Mouse (Mus musculus) Patski (cell line): ENCODE measurements around the gene Mrpl43. TPM values are rescaled to one million over a fixed set of nuclear protein-coding genes. Genes with fewer than 3 reads are reported as not detected.

Experiments
- ATAC-seq: fragments of 100-300 bp; one replicate; pipeline ENCODE4 v1.8.0; 2021
- CTCF ChIA-PET: fragments of 350-600 bp; sonication (Branson Sonifier 250); formaldehyde crosslinking; loops from one replicate; lab custom pipeline; 2022; ENCODE audit warnings: inconsistent platforms; lab: Charles Lee
- POLR2A ChIA-PET: fragments of 350-600 bp; sonication (Branson Sonifier 250); formaldehyde crosslinking; loops from one replicate; lab custom pipeline; 2022; ENCODE audit warnings: antibody characterized with exemption, inconsistent platforms; lab: Charles Lee
- DNase-seq: peaks from one replicate; pipeline ENCODE4 v3.0.0-alpha.2; 2011; ENCODE audit warnings: low read depth, low spot score
- H3K27me3 ChIP-seq: fragments of 371-371 bp; one replicate; pipeline ENCODE4 v1.5.1; 2021
- CTCF ChIP-seq: fragments of 100-300 bp; IDR thresholded peaks from one replicate; pipeline ENCODE4 v1.5.1; 2021
- in situ Hi-C: fragments of 300-500 bp; cut with MboI; formaldehyde crosslinking; loops from 3 replicates; pipeline ENCODE4 v1.11.1; 2018; ENCODE audit warnings: low pct_unique_long_range_greater_than_20kb, mixed read lengths
- polyA plus RNA-seq: library from polyadenylated mRNA; unstranded; gene quantifications from one replicate; pipeline ENCODE4 v1.2.3, GENCODE M21; 2021

The Mrpl43 gene
- 68.3 TPM for polyA plus RNA-seq

DNA sequence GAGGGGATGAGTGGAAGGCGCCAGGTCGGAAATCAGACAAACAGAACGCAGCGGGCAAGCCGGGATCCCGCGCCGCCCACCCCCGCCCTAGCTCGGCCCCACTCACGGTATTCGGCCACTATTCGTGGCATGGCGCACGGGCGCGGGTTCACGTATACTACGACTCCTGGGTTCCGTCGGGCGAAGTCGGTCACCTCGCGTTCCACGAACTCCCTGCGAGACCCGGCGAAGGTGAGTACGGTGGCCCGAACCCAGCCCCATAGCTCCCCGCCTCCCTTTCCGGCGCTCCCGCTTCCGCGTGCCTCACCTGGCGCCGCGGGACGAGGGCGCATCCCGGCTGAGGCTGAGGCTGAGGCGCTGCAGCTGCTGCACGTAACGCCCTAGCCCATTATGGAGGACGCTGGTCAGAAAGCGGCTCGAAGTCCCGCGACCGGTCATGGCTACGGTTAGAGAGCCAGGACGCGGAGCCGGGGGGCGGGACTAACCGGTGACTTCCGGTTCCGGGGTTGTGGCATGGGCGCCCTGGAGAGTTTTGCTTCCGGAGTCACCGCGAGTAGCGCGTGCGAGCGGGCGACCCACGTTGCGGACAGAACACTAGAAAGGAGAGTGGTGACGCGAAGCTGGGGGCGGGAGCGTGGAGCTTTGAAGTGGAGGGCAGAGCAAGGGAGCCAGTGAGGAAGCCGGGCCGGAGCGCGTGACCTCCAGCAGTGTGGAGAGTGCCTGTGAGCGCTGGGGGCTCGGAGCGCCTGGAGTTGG, at the start of gene Mrpl43:
Gene Mrpl43, minus strand, starts transcription at position 486 of the 756 bp plus-strand sequence.
- POLR2A ChIA-PET: interaction anchor here (0.6 to 3.2 kb wide), 7 partner anchors 10 to 441 kb away, joined by 3 to 14 read pairs (median 3); no protein-coding TSS in a partner anchor
- CTCF ChIA-PET: interaction anchor here (1.0 to 14.5 kb wide), 3 partner anchors 8 to 23 kb away, joined by 3 to 188 read pairs (median 5); partner anchors contain the start of gene Lzts2
- H3K27me3 ChIP-seq: no peaks in the 10 kb centered on the region
- in situ Hi-C loops: no loop called here
- ATAC-seq (peak; percentile 40), DNase-seq (no peak)
- no peak for TF ChIP-seq CTCF

- ChIA-PET CTCF (interaction anchor here (0.9 to 2.4 kb wide), 4 partner anchors 8 to 106 kb away, joined by 3 to 10 read pairs (median 4); partner anchors contain the start of genes Pdzd7 and Sfxn3), POLR2A (interaction anchor here (0.6 to 1.7 kb wide), 2 partner anchors 8 to 124 kb away, joined by 3 to 7 read pairs; partner anchors contain the start of genes Sfxn3 and Slf2)
- H3K27me3 ChIP-seq: no peaks in the 10 kb centered on the region
- no peak for DNase-seq
- no peak for ATAC-seq
- in situ Hi-C loops: no loop called here
- TF ChIP-seq CTCF: no peak
Observed at GRCm38 (mm10) chr19:45054892-45055690, 48.8 kb upstream of the Mrpl43 start.

DNA sequence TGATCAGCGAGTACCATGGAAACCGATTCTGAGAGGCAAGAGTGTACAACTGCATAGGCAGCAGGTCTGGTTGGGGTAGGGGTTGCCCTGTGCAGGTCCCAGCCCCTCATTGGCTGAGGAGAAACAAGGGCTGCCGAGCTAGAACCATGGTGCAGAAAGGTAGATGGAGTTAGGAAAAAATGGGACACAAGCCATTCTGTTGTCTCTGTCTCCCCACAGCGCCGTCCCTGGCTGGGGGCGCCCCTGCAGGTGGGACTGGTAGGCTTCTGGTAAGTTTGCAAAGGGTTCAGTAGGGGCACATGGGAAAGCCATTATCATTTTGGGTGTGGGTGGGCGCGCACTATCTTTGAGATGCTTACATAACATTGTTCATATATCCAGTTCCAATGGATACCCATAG, 47.2 kb upstream of the Mrpl43 start:
- no peak for TF ChIP-seq CTCF
- in situ Hi-C loops: no loop called here
- ChIA-PET POLR2A (no interaction called here), CTCF (interaction anchor here (1.3 to 1.9 kb wide), 2 partner anchors 8 to 16 kb away, joined by 3 to 5 read pairs; partner anchors contain the start of gene Pdzd7)
- DNase-seq (no peak), ATAC-seq (no peak)
- H3K27me3 ChIP-seq: no peaks in the 10 kb centered on the region

DNA sequence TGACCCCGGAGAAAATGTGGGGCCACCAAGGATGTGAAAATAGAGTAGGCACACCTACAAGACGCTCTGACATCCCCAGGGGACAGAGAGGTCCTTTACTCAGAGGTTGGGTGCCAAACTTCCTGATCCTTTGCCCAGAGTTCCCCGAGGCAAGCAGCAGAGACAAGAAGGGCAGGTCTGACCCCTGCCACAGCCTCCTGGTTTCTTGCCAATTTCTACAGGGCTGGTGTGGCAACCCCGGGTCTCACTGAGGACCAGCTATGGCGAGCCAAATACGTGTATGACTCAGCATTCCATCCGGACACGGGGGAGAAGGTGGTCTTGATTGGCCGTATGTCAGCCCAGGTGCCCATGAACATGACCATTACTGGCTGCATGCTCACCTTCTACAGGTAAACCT, 43.3 kb upstream of the Mrpl43 start:
- POLR2A ChIA-PET: no interaction called here
- ATAC-seq (no peak), DNase-seq (no peak)
- TF ChIP-seq CTCF: no peak
- peaks cover 1% of the 10 kb centered on the region for H3K27me3 ChIP-seq
- CTCF ChIA-PET: interaction anchor here (2.8 kb wide), 1 partner anchor 36 kb away, joined by 18 read pairs; the partner anchor contains the start of gene Lzts2
- in situ Hi-C loops: no loop called here

DNA sequence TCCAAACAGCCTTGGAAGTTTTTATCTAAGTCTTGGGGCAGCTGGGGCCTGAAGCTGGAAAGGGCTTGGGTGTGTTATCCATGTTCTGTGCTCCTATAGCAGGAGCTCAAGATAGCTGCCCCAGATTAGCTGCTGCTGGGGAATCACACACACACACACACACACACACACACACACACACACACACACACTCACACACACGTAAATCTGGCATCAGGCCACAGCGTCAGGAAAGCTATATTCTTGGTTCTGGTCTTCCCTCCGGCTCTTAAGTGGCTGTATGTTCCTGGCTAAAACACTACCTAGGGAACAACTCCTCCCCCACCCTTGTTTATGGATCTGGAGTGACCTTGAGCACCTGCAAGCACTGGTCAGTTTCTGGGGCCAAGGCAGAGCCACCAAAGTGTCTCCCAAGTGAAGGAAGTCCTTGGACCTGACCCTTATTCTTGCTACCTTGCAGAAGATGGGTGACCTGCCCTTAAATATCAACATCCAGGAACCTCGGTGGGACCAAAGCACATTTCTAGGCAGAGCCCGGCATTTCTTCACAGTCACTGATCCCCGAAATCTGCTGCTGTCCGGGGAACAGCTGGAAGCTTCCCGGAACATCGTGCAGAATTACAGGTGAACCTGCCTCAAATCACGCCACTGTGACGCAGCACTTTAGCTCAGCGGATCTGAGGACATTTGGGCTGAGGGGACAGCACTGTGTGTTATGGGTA, 42.6 kb upstream of the Mrpl43 start:
- ATAC-seq: no peak
- CTCF ChIA-PET: interaction anchor here (0.9 to 4.0 kb wide), 6 partner anchors 8 to 35 kb away, joined by 3 to 31 read pairs (median 14); partner anchors contain the start of genes Kazald1 and Lzts2
- POLR2A ChIA-PET: interaction anchor here (0.9 to 2.9 kb wide), 3 partner anchors 10 to 27 kb away, joined by 3 to 14 read pairs (median 4); no protein-coding TSS in a partner anchor

DNA sequence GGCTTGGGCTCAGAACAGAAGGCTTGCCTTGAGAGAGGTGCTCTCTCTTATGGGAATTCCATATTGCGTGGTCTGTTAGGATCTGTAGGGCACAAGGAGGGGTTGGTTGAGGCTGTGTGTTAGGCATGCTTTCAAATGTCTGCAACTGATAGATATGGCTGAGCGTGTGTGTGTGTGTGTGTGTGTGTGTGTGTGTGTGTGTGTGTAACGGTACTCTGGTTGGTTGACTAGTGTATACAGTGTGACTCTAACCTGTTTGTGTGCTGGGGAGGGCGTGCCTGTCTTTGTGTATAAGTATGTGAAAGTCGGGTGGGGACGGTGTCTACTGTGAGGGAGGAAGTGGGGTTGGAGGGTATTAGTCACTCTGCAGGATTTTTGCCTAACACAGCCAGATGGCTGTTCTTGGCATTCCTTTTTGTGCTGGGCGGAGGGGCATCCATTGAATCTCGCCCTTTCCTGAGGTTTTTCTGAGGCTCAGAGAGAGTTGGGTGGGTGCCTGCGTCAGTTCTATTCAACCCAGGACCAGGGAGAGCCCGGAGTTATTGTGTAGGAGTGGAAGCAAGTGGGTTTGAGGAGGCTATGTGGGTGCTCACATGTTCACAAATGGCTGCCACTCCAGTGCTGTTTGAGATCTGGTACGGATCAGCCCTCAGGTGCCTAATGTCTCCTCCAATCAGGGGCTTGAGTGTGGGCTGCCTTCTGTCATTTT, 41.8 kb upstream of the Mrpl43 start:
- ATAC-seq: peak; percentile 9
- POLR2A ChIA-PET: interaction anchor here (0.9 to 2.9 kb wide), 7 partner anchors 8 to 35 kb away, joined by 3 to 14 read pairs (median 4); partner anchors contain the start of gene Lzts2
- DNase-seq: no peak
- in situ Hi-C loops: no loop called here
- CTCF ChIA-PET: interaction anchor here (0.9 to 4.0 kb wide), 9 partner anchors 9 to 34 kb away, joined by 3 to 31 read pairs (median 11); partner anchors contain the start of genes Kazald1 and Lzts2
- peaks cover 4% of the 10 kb centered on the region for H3K27me3 ChIP-seq
- TF ChIP-seq CTCF: no peak

More for the DNA sequence above, 42.6 kb upstream of the Mrpl43 start:
- no peak for TF ChIP-seq CTCF
- DNase-seq: no peak
- peaks cover 4% of the 10 kb centered on the region for H3K27me3 ChIP-seq
- in situ Hi-C loops: no loop called here

DNA sequence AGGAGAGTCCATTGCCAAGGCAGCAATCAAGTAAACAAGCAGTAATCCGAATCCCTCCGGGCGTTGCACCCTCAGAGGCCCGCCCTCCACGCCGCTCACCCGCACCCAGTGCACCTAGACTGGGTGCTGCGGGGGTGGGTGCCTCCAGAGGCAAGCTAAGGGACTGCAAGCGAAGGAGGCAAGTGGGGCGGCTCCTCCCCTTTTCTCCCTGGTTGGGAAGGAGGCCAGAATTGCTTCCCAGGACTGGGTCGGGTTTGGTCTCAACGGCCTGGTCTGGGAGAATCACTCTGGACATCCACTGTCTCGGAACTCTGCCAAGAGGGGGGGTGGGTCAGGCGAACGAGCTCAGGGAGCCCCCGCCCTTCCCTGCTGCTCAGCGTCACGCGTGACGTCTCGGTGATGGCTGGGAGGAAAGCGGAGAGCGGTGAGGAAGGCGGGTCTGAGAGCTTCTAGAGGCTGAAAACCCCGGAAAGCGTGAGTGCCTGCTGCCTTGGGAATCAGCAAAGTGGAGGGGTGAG, 41.2 kb upstream of the Mrpl43 start, which contains the start of gene Sfxn3:
Gene Sfxn3, plus strand, starts transcription at position 87 of the 518 bp plus-strand sequence.
- TF ChIP-seq CTCF: no peak
- POLR2A ChIA-PET: interaction anchor here (0.8 to 2.9 kb wide), 7 partner anchors 8 to 35 kb away, joined by 3 to 14 read pairs (median 4); partner anchors contain the start of gene Lzts2
- in situ Hi-C loops: no loop called here
- peak; percentile 77 for DNase-seq
- CTCF ChIA-PET: interaction anchor here (1.0 to 4.0 kb wide), 10 partner anchors 7 to 34 kb away, joined by 3 to 31 read pairs (median 8); partner anchors contain the start of genes Kazald1 and Lzts2
- ATAC-seq: peak; percentile 83
- peaks cover 4% of the 10 kb centered on the region for H3K27me3 ChIP-seq

GRCm38 (mm10) chr19:45046523-45047321, 40.5 kb upstream of the Mrpl43 start:
- ATAC-seq: no peak
- no peak for DNase-seq
- ChIA-PET POLR2A (interaction anchor here (0.7 to 2.9 kb wide), 8 partner anchors 9 to 34 kb away, joined by 3 to 14 read pairs (median 4); partner anchors contain the start of gene Lzts2), CTCF (interaction anchor here (0.8 to 4.0 kb wide), 12 partner anchors 8 to 150 kb away, joined by 3 to 31 read pairs (median 5); partner anchors contain the start of genes Kazald1 and Lzts2)
- in situ Hi-C loops: no loop called here
- H3K27me3 ChIP-seq: peaks cover 4% of the 10 kb centered on the region
- TF ChIP-seq CTCF: no peak
